Mouse (Mus musculus) hindbrain, embryonic 15.5 days (tissue): ENCODE data around the gene Pacrg. TPM values are rescaled to one million over a fixed set of nuclear protein-coding genes. Genes with fewer than 3 reads are reported as not detected.

ENCODE experiments used
- ATAC-seq: fragments of 200-750 bp; cut with Nextera tagmentation; 2 replicates; pipeline ENCODE4 v1.8.0; 2017; ENCODE audit warnings: low read depth, moderate number of reproducible peaks, moderate TSS enrichment; ENCODE audit not compliant: low FRiP score
- H3K27ac ChIP-seq: fragments of 300-500 bp; sonication (generic); replicated peaks from 2 replicates; pipeline ENCODE4 v1.5.1; 2015; ENCODE audit warnings: mild to moderate bottlenecking, inconsistent platforms
- H3K27me3 ChIP-seq: fragments of 300-500 bp; sonication (generic); 2 replicates; pipeline ENCODE4 v1.6.1; 2015; ENCODE audit warnings: control low read depth, inconsistent platforms
- H3K36me3 ChIP-seq: fragments of 300-500 bp; sonication (generic); 2 replicates; pipeline ENCODE4 v1.6.1; 2015; ENCODE audit warnings: control low read depth, inconsistent platforms
- H3K4me1 ChIP-seq: fragments of 300-500 bp; sonication (generic); replicated peaks from 2 replicates; pipeline ENCODE4 v1.6.1; 2015; ENCODE audit warnings: control low read depth, inconsistent platforms
- H3K4me2 ChIP-seq: fragments of 300-500 bp; sonication (generic); 2 replicates; pipeline ENCODE4 v1.6.1; 2015; ENCODE audit warnings: moderate library complexity, mild to moderate bottlenecking, inconsistent platforms
- H3K4me3 ChIP-seq: fragments of 300-500 bp; sonication (generic); 2 replicates; pipeline ENCODE4 v1.5.1; 2015; ENCODE audit warnings: mild to moderate bottlenecking, inconsistent platforms
- H3K9ac ChIP-seq: fragments of 300-500 bp; sonication (generic); 2 replicates; pipeline ENCODE4 v1.6.1; 2015; ENCODE audit warnings: inconsistent platforms
- H3K9me3 ChIP-seq: fragments of 300-500 bp; sonication (generic); 2 replicates; pipeline ENCODE4 v1.6.1; 2016; ENCODE audit warnings: control low read depth, inconsistent platforms
- WGBS: fragments of 180-500 bp; shearing (Covaris S2); methylation state at CpG from one replicate; pipeline ENCODE4 v1.1.7; 2015; 5-methylcytosine and 5-hydroxymethylcytosine counted together
- polyA plus RNA-seq: library from polyadenylated mRNA; unstranded; fragments of >200 nt; fragmentation: Nextera tagmentation; extraction: Ambion mirVana; gene quantifications from 2 replicates; pipeline ENCODE4 v1.2.1, GENCODE M21; 2015

Pacrg gene
- polyA plus RNA-seq, 1 experiment from 2014 or later: 17.9 TPM

DNA sequence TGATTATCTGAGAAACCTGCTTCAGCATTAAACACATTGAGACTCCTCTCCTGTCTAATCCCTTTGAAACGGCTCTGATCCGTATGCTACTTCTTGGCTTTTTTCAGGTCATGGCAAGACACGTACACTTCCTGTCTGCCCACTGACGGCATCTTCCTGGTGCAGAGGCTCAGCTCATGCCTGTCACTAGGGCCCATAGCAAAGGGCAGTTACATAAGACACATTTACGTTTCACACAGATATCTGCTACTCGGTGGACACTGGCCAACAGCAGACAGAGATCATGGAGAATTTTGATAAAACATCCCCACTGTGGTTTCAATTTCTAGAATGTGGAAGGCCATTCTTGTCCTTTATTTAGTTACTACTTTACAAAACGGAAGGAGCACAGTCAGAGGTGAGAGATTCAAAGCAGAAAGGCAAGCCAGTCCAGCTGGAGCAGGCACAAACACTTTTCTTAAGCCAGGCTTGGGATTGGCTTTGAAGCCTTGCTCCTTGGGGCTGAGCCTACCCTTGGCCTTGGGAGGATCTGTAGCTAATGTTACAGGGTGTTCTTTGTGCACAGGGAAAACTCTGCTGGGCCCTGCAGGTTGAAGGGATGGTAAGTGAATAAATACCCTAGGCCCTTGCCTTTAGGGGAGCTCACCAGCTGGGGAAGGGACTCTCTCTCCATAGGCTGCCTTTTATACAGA, 432.9 kb downstream of the Pacrg start:
- H3K36me3 ChIP-seq: no peaks in the 10 kb centered on the region
- H3K4me1 ChIP-seq: peaks cover 12% of the 10 kb centered on the region
- WGBS: 68% methylated on average over 7 of the region's 7 CpGs
- no peaks in the 10 kb centered on the region for H3K27me3 ChIP-seq
- no peak overlapping the region for H3K27ac ChIP-seq
- H3K9ac ChIP-seq: no peak overlapping the region
- H3K9me3 ChIP-seq: no peaks in the 10 kb centered on the region
- H3K4me2 ChIP-seq: no peak overlapping the region
- ATAC-seq: no peak
- no peak overlapping the region for H3K4me3 ChIP-seq

GRCm38 (mm10) chr17:10406311-10406710, 433.8 kb downstream of the Pacrg start:
- no peak overlapping the region for H3K4me2 ChIP-seq
- WGBS: 40% methylated on average over 7 of the region's 7 CpGs

DNA sequence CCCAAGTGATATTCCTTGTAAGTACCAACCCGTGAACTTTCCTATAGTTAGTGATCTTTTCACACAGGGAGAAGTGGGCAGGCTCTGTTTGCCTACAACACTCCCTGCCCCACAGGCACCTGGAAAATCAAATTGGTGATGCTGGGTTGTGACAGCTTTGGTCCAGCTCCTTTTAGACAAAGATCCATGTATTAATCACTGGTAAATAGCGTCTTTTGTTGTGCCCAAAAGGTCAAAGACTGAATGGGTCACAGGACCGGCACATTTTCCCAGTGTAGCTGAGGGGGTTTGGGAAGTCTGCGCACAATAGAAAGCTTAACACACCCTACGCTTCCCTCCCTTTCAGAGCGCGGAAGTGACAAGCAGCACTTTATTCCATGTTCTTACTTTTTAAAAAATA, 434.2 kb downstream of the Pacrg start:
- Histone ChIP-seq H3K4me1 (peaks cover 12% of the 10 kb centered on the region), H3K27ac (no peak overlapping the region), H3K9ac (no peak overlapping the region), H3K4me2 (no peak overlapping the region), H3K4me3 (no peak overlapping the region), H3K36me3 (no peaks in the 10 kb centered on the region), H3K9me3 (no peaks in the 10 kb centered on the region), H3K27me3 (no peaks in the 10 kb centered on the region)
- ATAC-seq: no peak
- 31% methylated on average over 7 of the region's 7 CpGs for WGBS

More at GRCm38 (mm10) chr17:10406311-10406710, 433.8 kb downstream of the Pacrg start:
- Histone ChIP-seq H3K27me3 (no peaks in the 10 kb centered on the region), H3K9ac (no peak overlapping the region), H3K9me3 (no peaks in the 10 kb centered on the region), H3K4me3 (no peak overlapping the region), H3K4me1 (peaks cover 12% of the 10 kb centered on the region), H3K36me3 (no peaks in the 10 kb centered on the region), H3K27ac (no peak overlapping the region)
- ATAC-seq: no peak

- ATAC-seq: no peak
- WGBS: 95% methylated on average over 11 of the region's 11 CpGs
- no peaks in the 10 kb centered on the region for H3K27me3 ChIP-seq
Measured at GRCm38 (mm10) chr17:10403186-10403585, 436.9 kb downstream of the Pacrg start.

DNA sequence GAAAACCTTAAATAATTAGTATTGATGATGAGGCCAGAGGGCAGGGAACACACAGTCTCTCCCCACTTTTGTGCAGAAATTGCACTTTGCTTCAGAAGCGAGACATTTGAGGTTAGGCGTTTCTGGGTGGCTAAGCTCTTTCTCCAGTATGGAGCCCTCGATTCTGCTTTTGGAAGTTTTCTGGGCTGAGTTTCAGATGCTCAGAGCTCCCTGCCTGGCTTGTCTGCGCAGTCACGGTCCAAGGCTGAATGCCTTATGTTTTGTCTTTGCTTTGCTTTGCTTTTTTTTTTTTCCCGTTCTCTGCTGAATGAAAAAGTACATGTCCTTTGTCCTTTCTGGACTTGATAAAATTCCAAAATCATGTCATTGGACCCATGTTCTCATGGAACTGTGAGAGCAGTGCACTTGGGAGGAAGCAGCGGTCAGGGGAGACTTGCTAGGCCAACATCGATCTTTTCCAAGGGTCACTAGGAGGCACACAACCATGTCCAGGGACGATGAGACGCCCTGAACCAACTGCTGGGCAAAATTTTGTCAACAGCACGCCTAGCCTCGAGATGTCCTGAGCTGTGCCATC, 438.0 kb downstream of the Pacrg start:
- 65% methylated on average over 12 of the region's 12 CpGs for WGBS
- Histone ChIP-seq H3K4me2 (no peak overlapping the region), H3K27ac (peak overlapping the region; percentile 47; the same call in 1 of the 2 replicates), H3K9ac (no peak overlapping the region), H3K9me3 (no peaks in the 10 kb centered on the region), H3K27me3 (no peaks in the 10 kb centered on the region), H3K4me1 (peaks cover 13% of the 10 kb centered on the region), H3K4me3 (no peak overlapping the region), H3K36me3 (no peaks in the 10 kb centered on the region)
- no peak for ATAC-seq

More at GRCm38 (mm10) chr17:10403186-10403585, 436.9 kb downstream of the Pacrg start:
- 0 out of 2 replicates have a peak, but pooled peaks cover 6% of the 10 kb centered on the region for H3K4me1 ChIP-seq
- no peaks in the 10 kb centered on the region for H3K36me3 ChIP-seq
- no peak overlapping the region for H3K4me3 ChIP-seq
- H3K9me3 ChIP-seq: no peaks in the 10 kb centered on the region
- no peak overlapping the region for H3K27ac ChIP-seq
- no peak overlapping the region for H3K9ac ChIP-seq
- no peak overlapping the region for H3K4me2 ChIP-seq

DNA sequence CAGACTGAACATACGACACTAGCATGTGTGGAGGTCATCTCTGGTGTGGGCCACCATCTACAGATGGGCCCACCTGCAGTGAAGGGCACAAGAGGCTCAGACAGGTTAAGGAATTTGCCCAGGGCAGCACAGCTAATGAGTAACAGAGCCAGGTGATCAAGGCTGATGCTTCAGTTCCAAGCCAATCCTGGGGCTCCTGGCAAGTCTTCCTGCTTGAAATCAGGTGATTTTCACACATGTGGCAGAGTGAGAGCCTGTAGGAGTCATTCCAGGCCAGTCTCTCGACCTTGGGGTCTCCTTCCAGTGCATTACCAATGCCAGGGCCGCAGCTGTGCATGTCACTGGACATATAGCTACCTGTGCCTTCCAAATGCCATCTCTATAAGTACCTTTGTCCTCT, 438.6 kb downstream of the Pacrg start:
- Histone ChIP-seq H3K27ac (0 out of 2 replicates have a peak overlapping the region, but pooled peaks have one; percentile 46), H3K27me3 (no peaks in the 10 kb centered on the region), H3K4me1 (peaks cover 15% of the 10 kb centered on the region), H3K9ac (no peak overlapping the region), H3K4me2 (no peak overlapping the region), H3K36me3 (no peaks in the 10 kb centered on the region), H3K4me3 (no peak overlapping the region), H3K9me3 (no peaks in the 10 kb centered on the region)
- no peak for ATAC-seq
- 83% methylated on average over 3 of the region's 3 CpGs for WGBS

- peak overlapping the region; percentile 43 for H3K27ac ChIP-seq
- H3K9ac ChIP-seq: no peak overlapping the region
- H3K27me3 ChIP-seq: no peaks in the 10 kb centered on the region
- no peaks in the 10 kb centered on the region for H3K9me3 ChIP-seq
- H3K4me1 ChIP-seq: peaks cover 22% of the 10 kb centered on the region
- no peak for ATAC-seq
- WGBS: 63% methylated on average over 10 of the region's 10 CpGs
- no peak overlapping the region for H3K4me3 ChIP-seq
- H3K36me3 ChIP-seq: no peaks in the 10 kb centered on the region
- H3K4me2 ChIP-seq: no peak overlapping the region
Measured at GRCm38 (mm10) chr17:10399706-10400105, 440.4 kb downstream of the Pacrg start.

DNA sequence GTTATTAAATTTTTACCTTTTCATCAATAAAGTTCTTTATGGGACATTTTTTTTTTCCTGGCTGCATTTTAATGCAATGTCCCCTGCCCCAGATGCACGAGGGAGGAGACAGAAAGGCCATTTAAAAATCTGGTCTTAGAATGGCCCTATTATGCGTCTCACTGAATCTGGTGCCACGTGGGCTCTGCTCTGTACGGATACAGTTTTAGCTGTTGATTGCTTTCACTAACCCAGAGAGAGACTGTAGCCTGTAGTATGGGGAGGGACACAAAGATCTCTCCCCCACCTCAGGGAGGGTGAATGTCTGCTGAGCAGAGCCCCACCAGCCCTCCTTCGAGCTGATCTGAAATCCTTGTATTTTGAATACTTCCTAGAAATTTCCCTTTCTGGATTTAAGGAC, 441.2 kb downstream of the Pacrg start:
- Histone ChIP-seq H3K27me3 (no peaks in the 10 kb centered on the region), H3K4me3 (no peak overlapping the region), H3K36me3 (no peaks in the 10 kb centered on the region), H3K27ac (peak overlapping the region; percentile 10; the same call in 1 of the 2 replicates), H3K4me1 (peaks cover 22% of the 10 kb centered on the region), H3K9me3 (no peaks in the 10 kb centered on the region), H3K4me2 (no peak overlapping the region), H3K9ac (no peak overlapping the region)
- ATAC-seq: no peak
- 49% methylated on average over 5 of the region's 5 CpGs for WGBS

- H3K36me3 ChIP-seq: no peaks in the 10 kb centered on the region
- WGBS: 70% methylated on average over 10 of the region's 10 CpGs
- H3K4me3 ChIP-seq: no peak overlapping the region
- H3K9me3 ChIP-seq: no peaks in the 10 kb centered on the region
- peak overlapping the region; percentile 67 for H3K27ac ChIP-seq
- H3K27me3 ChIP-seq: no peaks in the 10 kb centered on the region
- peaks cover 22% of the 10 kb centered on the region for H3K4me1 ChIP-seq
- no peak overlapping the region for H3K4me2 ChIP-seq
- ATAC-seq: no peak
- no peak overlapping the region for H3K9ac ChIP-seq
Measured at GRCm38 (mm10) chr17:10397924-10398627, 442.0 kb downstream of the Pacrg start.

DNA sequence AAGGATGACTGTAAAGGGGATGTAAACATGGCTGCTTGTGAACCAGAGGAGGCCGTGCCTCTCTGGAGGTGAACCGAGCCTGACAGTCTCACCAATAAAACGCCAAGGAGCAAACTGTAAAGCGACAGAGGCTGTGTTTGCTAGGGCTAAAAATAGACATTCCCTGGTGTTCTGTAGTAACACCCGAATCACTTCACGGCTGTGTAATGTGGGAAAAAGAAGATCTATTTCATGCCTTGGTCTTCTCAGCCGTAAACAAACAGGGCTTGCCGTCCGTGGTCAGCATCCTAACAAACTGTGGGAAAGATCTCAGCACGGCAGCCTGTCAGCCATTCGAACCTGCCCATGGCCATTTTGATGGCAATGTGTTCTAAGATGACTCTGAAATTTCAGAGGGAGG, 442.8 kb downstream of the Pacrg start:
- Histone ChIP-seq H3K4me1 (peaks cover 22% of the 10 kb centered on the region), H3K36me3 (no peaks in the 10 kb centered on the region), H3K9ac (no peak overlapping the region), H3K4me2 (no peak overlapping the region), H3K4me3 (no peak overlapping the region), H3K27ac (peak overlapping the region; percentile 67), H3K9me3 (no peaks in the 10 kb centered on the region), H3K27me3 (no peaks in the 10 kb centered on the region)
- ATAC-seq: no peak
- 56% methylated on average over 11 of the region's 11 CpGs for WGBS

DNA sequence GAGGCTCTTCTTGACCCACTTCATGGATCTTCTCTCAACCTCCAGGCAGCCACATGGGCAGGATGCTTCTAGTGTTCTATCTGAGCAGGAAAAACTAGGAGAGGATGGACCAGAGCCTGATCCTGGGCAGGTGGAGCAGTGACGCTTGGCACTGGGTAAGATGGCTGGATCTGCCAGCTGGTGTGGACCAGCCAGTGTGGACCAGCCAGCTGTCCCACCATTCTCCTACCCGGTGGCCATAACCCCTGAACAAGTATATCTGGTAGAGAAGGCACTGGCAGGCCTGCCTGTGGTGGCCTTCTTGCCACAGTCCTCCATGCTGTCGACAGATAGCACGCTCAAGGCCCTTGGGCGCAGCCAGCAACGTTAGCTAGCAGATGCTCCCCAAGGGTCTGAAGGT, 443.2 kb downstream of the Pacrg start:
- Histone ChIP-seq H3K9ac (no peak overlapping the region), H3K27me3 (no peaks in the 10 kb centered on the region), H3K36me3 (no peaks in the 10 kb centered on the region), H3K27ac (peak overlapping the region; percentile 67), H3K9me3 (no peaks in the 10 kb centered on the region), H3K4me3 (no peak overlapping the region), H3K4me1 (peaks cover 22% of the 10 kb centered on the region), H3K4me2 (no peak overlapping the region)
- WGBS: 70% methylated on average over 6 of the region's 6 CpGs
- ATAC-seq: no peak

GRCm38 (mm10) chr17:10394855-10395254, 445.3 kb downstream of the Pacrg start:
- ATAC-seq: peak; percentile 85
- peaks cover 31% of the 10 kb centered on the region for H3K4me1 ChIP-seq
- peak overlapping the region; percentile 81 for H3K27ac ChIP-seq
- WGBS: 34% methylated on average over 8 of the region's 8 CpGs
- H3K27me3 ChIP-seq: no peaks in the 10 kb centered on the region
- H3K9me3 ChIP-seq: no peaks in the 10 kb centered on the region
- no peaks in the 10 kb centered on the region for H3K36me3 ChIP-seq
- no peak overlapping the region for H3K4me2 ChIP-seq
- no peak overlapping the region for H3K9ac ChIP-seq
- H3K4me3 ChIP-seq: no peak overlapping the region
